Mouse (Mus musculus) forebrain, embryonic 10.5 days (tissue): Measurements from ENCODE around the gene Gpd1. TPM values are rescaled to one million over a fixed set of nuclear protein-coding genes. Genes with fewer than 3 reads are reported as not detected.

Experiments
- DNase-seq: peaks from one replicate; pipeline ENCODE4 v3.0.0-alpha.2; 2017; ENCODE audit warnings: low spot score; ENCODE audit errors: extremely low spot score
- H3K27ac ChIP-seq: fragments of 300-500 bp; sonication (generic); 2 replicates; pipeline ENCODE4 v1.5.1; 2016; ENCODE audit warnings: mild to moderate bottlenecking
- H3K27me3 ChIP-seq: fragments of 300-500 bp; sonication (generic); 2 replicates; pipeline ENCODE4 v1.6.1; 2016; ENCODE audit warnings: mild to moderate bottlenecking; ENCODE audit not compliant: poor library complexity, severe bottlenecking
- H3K36me3 ChIP-seq: fragments of 300-500 bp; sonication (generic); replicated peaks from 2 replicates; pipeline ENCODE4 v1.6.1; 2016; ENCODE audit warnings: mild to moderate bottlenecking, moderate library complexity
- H3K4me1 ChIP-seq: fragments of 300-500 bp; sonication (generic); 2 replicates; pipeline ENCODE4 v1.6.1; 2016
- H3K4me3 ChIP-seq: fragments of 300-500 bp; sonication (generic); 2 replicates; pipeline ENCODE4 v1.5.1; 2016; ENCODE audit warnings: mild to moderate bottlenecking, moderate library complexity
- H3K9me3 ChIP-seq: fragments of 300-500 bp; sonication (generic); 2 replicates; pipeline ENCODE4 v1.6.1; 2016; ENCODE audit warnings: mild to moderate bottlenecking, moderate library complexity
- WGBS: fragments of 180-500 bp; shearing (Covaris S2); methylation state at CpG from one replicate; pipeline ENCODE4 v1.1.7; 2016; 5-methylcytosine and 5-hydroxymethylcytosine counted together
- polyA plus RNA-seq: library from polyadenylated mRNA; unstranded; fragments of >200 nt; fragmentation: Nextera tagmentation; extraction: Ambion mirVana; gene quantifications from 2 replicates; pipeline ENCODE4 v1.2.1, GENCODE M21; 2016

Gpd1 gene
- polyA plus RNA-seq: 0.38 and 0.54 TPM in 2 replicates

DNA sequence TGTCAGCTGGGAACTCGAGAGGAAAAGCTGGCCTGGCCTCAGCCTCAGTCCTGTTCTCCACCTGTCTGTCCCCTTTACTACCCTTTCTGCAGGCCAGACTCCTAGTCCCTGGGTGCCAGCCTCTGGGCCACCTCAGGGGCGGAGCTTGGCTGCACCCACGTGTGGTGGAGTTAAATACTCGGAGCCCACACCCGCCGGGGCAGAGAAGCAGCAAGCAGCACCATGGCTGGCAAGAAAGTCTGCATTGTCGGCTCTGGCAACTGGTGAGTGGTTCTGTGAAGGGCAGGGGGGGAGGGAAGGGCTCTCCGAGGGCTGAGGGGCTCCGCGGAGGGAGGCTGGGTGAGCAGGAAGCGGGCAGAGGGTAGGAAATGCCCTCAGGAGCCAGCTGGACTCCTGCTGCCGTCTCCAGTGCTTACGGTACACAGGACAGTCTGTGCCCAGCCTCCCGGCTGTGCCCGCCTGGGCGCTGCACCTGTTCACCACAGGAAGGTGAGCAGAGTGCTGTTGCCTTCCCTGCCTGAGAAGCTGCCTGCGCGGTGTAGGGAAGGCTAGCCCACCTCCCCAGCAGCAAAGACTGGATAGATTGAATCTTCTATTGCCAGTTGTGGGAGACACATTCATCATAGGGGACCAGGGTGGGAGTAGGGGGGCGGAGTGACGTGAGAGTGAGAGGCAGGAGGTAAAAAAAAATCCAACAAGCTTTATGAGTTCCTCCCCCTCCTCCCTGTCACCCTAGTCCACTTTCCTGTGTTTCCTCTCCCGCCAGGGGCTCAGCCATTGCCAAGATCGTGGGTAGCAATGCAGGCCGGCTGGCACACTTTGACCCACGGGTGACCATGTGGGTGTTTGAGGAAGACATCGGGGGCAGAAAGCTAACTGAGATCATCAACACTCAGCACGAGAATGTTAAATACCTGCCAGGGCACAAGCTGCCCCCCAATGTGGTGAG, at the start of gene Gpd1:
Gene Gpd1 (plus strand): TSS at position 130 of the 949 bp plus-strand sequence.
- Histone ChIP-seq H3K4me3 (no peak within 1 kb of the TSS), H3K4me1 (peaks cover 38% of the 10 kb centered on the region), H3K9me3 (no peaks in the 10 kb centered on the region), H3K27ac (peak within 1 kb of the TSS; percentile 12; the same call in 1 of the 2 replicates), H3K27me3 (no peaks in the 10 kb centered on the region), H3K36me3 (peaks cover 94% of the 10 kb centered on the region)
- DNase-seq: no peak
- 74% methylated on average over 26 of the region's 26 CpGs for WGBS

DNA sequence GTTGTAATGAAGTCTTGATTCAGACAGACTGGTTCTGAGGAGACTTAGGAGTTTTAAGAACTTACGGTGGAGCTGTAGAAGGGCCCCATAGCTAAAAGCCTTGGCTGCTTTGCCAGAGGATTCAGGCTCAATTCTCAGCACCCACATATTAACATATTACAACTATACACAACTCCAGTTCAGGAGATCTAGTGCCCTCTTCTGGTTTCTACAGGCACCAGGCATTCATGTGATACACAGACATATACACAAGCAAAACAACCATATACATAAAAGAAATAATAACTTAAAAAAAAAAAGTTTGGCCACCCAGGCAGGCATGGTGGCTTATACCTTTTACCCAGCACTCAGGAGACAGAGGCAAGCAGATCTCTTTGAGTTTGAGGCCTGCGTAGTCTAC, 49.8 kb upstream of the Gpd1 start:
- Histone ChIP-seq H3K4me3 (no peak overlapping the region), H3K27ac (no peak overlapping the region), H3K9me3 (no peaks in the 10 kb centered on the region; the same call in 1 of the 2 replicates), H3K4me1 (peaks cover 68% of the 10 kb centered on the region), H3K36me3 (no peaks in the 10 kb centered on the region), H3K27me3 (peaks cover 98% of the 10 kb centered on the region)
- WGBS: 92% methylated on average over 2 of the region's 2 CpGs
- DNase-seq: no peak

DNA sequence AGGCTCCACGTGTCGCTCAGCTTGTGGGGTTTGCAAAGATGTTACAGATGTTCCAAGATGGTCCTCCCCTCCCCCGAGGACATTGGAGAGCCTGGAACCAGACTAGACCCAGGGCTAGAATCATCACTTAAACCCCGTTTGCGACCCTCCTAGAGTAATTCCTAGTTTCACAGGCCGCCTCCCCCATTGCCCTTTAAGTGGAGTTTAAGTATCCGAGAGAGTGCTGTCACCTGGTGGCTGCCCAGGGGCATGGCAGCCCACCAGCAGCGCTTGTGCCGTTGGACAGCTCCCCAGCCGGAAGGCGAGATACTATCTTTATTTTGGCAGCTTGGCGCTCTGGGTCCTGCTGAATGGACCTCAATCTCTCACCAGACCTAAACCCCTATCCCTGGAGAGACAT, 48.4 kb upstream of the Gpd1 start:
- H3K27me3 ChIP-seq: peaks cover 98% of the 10 kb centered on the region
- H3K36me3 ChIP-seq: no peaks in the 10 kb centered on the region
- no peak overlapping the region for H3K27ac ChIP-seq
- H3K4me1 ChIP-seq: peaks cover 57% of the 10 kb centered on the region
- DNase-seq: peak; percentile 69
- H3K4me3 ChIP-seq: peak overlapping the region; percentile 2; the same call in 1 of the 2 replicates
- WGBS: 4% methylated on average over 12 of the region's 12 CpGs
- H3K9me3 ChIP-seq: no peaks in the 10 kb centered on the region; the same call in 1 of the 2 replicates

DNA sequence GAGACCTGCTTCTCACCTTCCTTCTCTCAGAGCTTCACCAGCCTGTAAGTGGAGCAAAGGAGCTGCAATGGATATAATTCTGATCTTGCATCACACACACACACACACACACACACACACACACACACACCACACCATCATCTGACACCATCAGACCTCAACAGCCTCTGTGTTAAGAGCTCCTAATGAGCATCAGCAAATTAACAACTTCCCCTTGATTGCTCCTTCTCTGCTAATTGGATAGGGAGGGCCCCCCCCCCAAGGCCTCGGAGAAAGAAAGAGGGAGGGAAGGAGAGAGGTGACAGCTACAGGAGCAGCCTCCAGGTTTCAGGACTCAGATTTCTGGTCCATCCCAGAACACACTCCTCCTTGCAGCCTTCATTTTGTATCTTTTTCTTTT, 47.9 kb upstream of the Gpd1 start:
- Histone ChIP-seq H3K27me3 (peaks cover 96% of the 10 kb centered on the region), H3K4me3 (peak overlapping the region; percentile 75; the same call in 1 of the 2 replicates), H3K9me3 (no peaks in the 10 kb centered on the region; the same call in 1 of the 2 replicates), H3K27ac (no peak overlapping the region), H3K36me3 (no peaks in the 10 kb centered on the region), H3K4me1 (peaks cover 52% of the 10 kb centered on the region)
- DNase-seq: no peak
- 0% methylated on average over 1 of the region's 1 CpGs for WGBS

DNA sequence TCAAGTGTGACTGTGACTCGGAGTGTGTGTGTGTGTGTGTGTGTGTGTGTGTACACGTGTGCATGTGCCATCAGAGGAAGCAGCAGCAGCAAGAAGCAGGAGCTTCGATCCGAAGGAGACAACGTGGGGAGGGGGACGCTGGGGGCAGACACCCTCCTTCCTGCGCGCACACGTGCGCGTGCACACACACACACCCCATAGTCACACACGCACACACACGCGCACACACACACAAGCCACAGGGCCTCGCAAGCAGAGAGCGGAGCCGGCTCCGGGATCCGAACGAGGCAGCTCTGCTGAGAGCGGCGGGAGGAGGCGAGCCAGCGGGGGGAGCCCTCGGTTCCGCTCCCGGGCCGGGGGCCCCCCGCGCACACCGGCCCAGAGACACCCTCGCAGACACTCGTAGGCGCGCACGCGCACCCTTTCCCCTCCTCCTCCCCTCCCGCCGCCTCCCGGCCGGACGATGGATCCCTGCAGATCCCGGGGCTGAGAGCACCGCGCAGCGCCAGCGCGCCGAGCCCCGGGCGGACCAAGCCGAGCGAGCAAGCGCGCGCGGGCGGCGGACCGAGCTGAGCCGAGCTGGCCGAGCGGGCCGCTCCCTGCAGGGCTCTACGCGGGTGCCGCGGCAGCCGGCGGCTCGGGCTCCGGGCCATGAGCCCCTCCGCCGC, 47.0 kb upstream of the Gpd1 start, which contains the start of gene Asic1:
Gene Asic1 (plus strand): TSS at position 215 of the 668 bp plus-strand sequence.
- peak; percentile 54 for DNase-seq
- Histone ChIP-seq H3K27ac (peak within 1 kb of the TSS; percentile 79), H3K4me1 (peaks cover 43% of the 10 kb centered on the region), H3K36me3 (no peaks in the 10 kb centered on the region), H3K4me3 (peak within 1 kb of the TSS; percentile 75), H3K9me3 (no peaks in the 10 kb centered on the region; the same call in 1 of the 2 replicates), H3K27me3 (peaks cover 94% of the 10 kb centered on the region)
- under 1% methylated on average over 64 of the region's 74 CpGs for WGBS

DNA sequence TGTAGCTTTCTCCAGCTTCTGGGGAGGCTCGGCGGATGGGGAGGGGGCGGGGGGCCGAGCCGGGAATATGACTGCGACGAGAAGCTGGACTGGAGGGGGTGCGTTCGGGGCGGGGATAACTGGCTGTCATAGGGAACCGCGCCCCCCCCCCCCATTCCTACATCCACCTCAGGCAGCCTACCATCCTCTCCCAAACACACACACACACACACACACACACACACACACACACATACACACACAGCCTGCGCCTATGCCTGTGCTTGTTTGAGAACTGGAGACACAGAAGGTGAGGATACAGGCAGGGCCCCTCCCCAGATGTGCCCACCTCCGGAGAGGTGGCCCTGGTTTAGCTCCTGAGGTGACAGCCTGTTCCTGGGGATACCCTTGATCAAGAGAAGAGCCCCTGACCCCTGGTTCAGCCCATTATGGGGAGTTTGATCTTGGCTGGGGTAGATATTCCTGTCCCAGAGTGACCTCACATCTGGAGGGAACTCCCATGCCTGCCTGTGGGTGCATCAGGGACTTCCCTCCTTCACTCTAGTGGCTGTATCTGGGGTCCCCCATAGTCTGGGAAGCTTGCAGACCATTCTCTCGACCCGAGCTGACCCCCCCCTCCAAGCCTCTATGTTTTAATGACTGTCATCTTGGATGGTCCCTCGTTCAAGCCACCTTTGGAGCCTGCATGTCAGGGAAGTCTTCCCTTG, 46.2 kb upstream of the Gpd1 start:
- Histone ChIP-seq H3K36me3 (no peaks in the 10 kb centered on the region), H3K4me3 (peak overlapping the region; percentile 75), H3K9me3 (no peaks in the 10 kb centered on the region; the same call in 1 of the 2 replicates), H3K27me3 (peaks cover 86% of the 10 kb centered on the region), H3K4me1 (peaks cover 35% of the 10 kb centered on the region), H3K27ac (peak overlapping the region; percentile 79)
- 12% methylated on average over 14 of the region's 17 CpGs for WGBS
- DNase-seq: no peak

DNA sequence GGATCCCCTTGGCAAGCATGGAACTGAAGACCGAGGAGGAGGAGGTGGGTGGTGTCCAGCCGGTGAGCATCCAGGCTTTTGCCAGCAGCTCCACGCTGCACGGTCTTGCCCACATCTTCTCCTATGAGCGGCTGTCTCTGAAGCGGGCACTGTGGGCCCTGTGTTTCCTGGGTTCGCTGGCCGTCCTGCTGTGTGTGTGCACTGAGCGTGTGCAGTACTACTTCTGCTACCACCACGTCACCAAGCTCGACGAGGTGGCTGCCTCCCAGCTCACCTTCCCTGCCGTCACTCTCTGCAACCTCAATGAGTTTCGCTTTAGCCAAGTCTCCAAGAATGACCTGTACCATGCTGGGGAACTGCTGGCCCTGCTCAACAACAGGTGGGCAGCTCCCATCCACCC, 45.5 kb upstream of the Gpd1 start:
- WGBS: 76% methylated on average over 14 of the region's 14 CpGs

DNA sequence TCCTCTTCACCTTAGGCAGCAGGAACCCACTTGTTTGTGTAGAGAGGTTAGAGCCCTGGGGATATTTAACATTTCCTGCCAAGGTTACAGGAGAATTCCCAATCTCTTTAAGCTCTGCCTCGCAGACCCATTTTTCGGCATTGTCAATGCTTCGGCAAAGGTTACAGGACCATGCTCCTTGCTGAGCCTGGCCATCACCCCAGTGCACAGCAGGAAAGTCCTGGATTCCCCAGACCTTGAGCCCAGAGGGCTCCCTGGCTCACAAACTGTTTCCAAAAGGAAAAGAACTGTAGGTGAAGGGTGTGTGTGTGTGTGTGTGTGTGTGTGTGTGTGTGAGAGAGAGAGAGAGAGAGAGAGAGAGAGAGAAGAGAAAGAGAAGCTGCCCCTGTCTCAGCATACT, 42.4 kb upstream of the Gpd1 start:
- WGBS: 86% methylated on average over 3 of the region's 3 CpGs
- H3K4me1 ChIP-seq: peaks cover 42% of the 10 kb centered on the region

More for the DNA sequence above, 45.5 kb upstream of the Gpd1 start:
- Histone ChIP-seq H3K4me3 (no peak overlapping the region), H3K9me3 (no peaks in the 10 kb centered on the region; the same call in 1 of the 2 replicates), H3K36me3 (no peaks in the 10 kb centered on the region), H3K4me1 (peaks cover 33% of the 10 kb centered on the region), H3K27ac (no peak overlapping the region), H3K27me3 (peaks cover 79% of the 10 kb centered on the region)
- DNase-seq: no peak

DNA sequence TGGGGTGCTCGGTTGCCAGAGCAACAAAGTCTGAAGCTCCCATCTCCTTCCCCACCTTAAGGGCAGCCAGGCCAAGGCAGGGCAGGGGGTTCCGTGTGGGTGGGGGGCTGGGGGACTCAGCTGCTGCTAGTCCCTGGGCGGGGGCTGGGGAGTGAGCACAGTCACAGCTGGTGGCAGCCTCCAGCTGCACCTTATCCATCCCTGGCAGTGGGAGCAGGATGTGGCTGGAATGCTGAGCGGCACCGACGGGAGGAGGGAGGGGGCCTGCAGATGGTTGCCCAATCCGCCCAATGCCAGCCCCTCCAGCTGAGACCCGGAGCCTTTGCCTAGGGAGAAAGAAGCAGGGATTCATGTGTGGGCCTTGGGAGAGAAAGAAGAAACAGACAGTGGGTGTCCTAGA, 40.2 kb upstream of the Gpd1 start:
- no peak for DNase-seq
- Histone ChIP-seq H3K36me3 (no peaks in the 10 kb centered on the region), H3K27me3 (peaks cover 44% of the 10 kb centered on the region), H3K4me3 (no peak overlapping the region), H3K27ac (peak overlapping the region; percentile 44; the same call in 1 of the 2 replicates), H3K9me3 (no peaks in the 10 kb centered on the region), H3K4me1 (peaks cover 29% of the 10 kb centered on the region)
- WGBS: 27% methylated on average over 8 of the region's 8 CpGs

More for the DNA sequence above, 42.4 kb upstream of the Gpd1 start:
- Histone ChIP-seq H3K4me3 (no peak overlapping the region), H3K9me3 (no peaks in the 10 kb centered on the region), H3K27me3 (peaks cover 66% of the 10 kb centered on the region), H3K36me3 (no peaks in the 10 kb centered on the region), H3K27ac (no peak overlapping the region)
- no peak for DNase-seq

DNA sequence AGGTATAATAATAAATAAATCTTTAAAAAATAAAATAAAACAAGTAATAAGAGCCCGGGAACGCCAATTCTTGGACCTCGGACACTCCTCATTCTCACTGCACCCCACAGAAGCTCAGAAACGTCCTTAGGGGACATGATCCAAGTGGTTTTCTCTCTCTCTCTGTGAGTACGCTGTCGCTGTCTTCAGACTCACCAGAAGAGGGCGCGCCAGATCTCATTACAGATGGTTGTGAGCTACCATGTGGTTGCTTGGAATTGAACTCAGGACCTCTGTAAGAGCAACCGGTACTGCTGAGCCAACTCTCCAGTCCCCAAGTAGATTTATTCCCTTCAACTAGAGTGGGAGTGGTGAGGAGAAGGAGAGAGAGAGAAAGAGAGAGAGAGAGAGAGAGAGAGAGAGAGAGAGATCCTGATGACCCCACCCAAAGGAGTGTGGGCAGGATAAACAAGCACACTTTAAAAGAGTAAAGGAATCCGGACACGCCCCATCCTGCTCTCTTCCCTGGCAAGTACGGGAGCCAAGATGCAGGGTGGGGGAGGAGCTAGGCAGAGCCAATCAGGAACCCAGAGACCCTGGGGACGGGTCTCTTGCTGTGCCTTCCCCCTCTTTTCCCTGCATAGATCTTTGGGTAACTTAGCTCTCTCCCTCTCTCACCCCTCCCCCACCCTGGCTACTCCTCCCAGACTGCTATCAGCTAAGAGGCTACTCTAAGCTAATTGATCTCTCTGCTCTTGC, 39.1 kb upstream of the Gpd1 start:
- H3K27ac ChIP-seq: no peak overlapping the region
- no peak for DNase-seq
- 0 out of 2 replicates have a peak overlapping the region, but pooled peaks have one; percentile 8 for H3K4me3 ChIP-seq
- peaks cover 33% of the 10 kb centered on the region for H3K27me3 ChIP-seq
- H3K9me3 ChIP-seq: no peaks in the 10 kb centered on the region
- no peaks in the 10 kb centered on the region for H3K36me3 ChIP-seq
- 17% methylated on average over 13 of the region's 13 CpGs for WGBS
- H3K4me1 ChIP-seq: peaks cover 29% of the 10 kb centered on the region

DNA sequence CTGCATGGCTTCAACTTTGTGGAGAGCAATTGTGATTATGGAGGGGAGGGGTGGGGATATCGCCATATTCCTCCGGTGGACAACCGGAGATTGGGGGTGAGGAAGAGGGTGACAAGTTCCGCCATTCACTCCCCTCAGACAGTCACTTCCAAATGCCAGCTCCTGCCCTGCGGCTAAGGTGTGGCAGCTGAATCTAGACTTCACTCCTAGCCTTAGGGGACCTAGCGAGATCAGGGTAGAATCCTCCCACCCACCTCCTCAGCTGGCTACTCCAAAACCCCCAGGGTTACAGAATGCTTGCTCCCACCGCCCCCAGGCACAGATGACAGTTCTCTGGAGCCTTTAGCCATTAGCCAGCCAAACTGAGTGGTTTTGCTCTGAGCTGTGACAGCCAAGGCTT, 38.3 kb upstream of the Gpd1 start:
- Histone ChIP-seq H3K27ac (no peak overlapping the region), H3K4me3 (no peak overlapping the region), H3K4me1 (peaks cover 29% of the 10 kb centered on the region), H3K36me3 (no peaks in the 10 kb centered on the region), H3K9me3 (no peaks in the 10 kb centered on the region), H3K27me3 (peaks cover 25% of the 10 kb centered on the region)
- no peak for DNase-seq
- 60% methylated on average over 7 of the region's 7 CpGs for WGBS
